Mouse (Mus musculus): ENCODE results near the gene Rag1. TPM values are rescaled to one million over a fixed set of nuclear protein-coding genes. Genes with fewer than 3 reads are reported as not detected.
A peak's percentile ranks its signal among the peaks of the same experiment; 100 is the strongest.

Rag1 gene
- total RNA-seq, 2 experiments from 2014 or later = 0.17 to 0.31 TPM

GRCm38 (mm10) chr2:101639840-101640350 is 9.4 kb downstream of the Rag1 start:
- DNase-seq (ENCODE audit: low spot score in 2 of 2) = no peak

- DNase-seq (ENCODE audit: low spot score in 2 of 2) = no peak
Observed at GRCm38 (mm10) chr2:101638979-101639839, 10.1 kb downstream of the Rag1 start.

- DNase-seq (ENCODE audit: low spot score in 2 of 2) = peak; percentile 33 to 57
Observed at GRCm38 (mm10) chr2:101628297-101629236, 20.7 kb downstream of the Rag1 start.

GRCm38 (mm10) chr2:101627227-101627626 is 22.1 kb downstream of the Rag1 start:
- DNase-seq (ENCODE audit: low spot score in 2 of 2) = no peak

GRCm38 (mm10) chr2:101624526-101624925 is 24.8 kb downstream of the Rag1 start, which contains the start of gene Rag2:
TSS of gene Rag2 (plus strand) at chr2:101624718.
- no peak for DNase-seq (ENCODE audit: low spot score in 2 of 2)

- no peak for DNase-seq (ENCODE audit: low spot score in 2 of 2)
Observed at GRCm38 (mm10) chr2:101624011-101624410, 25.3 kb downstream of the Rag1 start.

- DNase-seq (ENCODE audit: low spot score in 2 of 2) = no peak
Observed at GRCm38 (mm10) chr2:101623042-101623441, 26.3 kb downstream of the Rag1 start.

GRCm38 (mm10) chr2:101621611-101622010 is 27.7 kb downstream of the Rag1 start:
- DNase-seq (ENCODE audit: low spot score in 2 of 2) = no peak

- DNase-seq (ENCODE audit: low spot score in 2 of 2) = no peak
Observed at GRCm38 (mm10) chr2:101620899-101621298, 28.4 kb downstream of the Rag1 start.

GRCm38 (mm10) chr2:101618373-101618772 is 30.9 kb downstream of the Rag1 start:
- no peak for DNase-seq (ENCODE audit: low spot score in 2 of 2)

- no peak for DNase-seq (ENCODE audit: low spot score in 2 of 2)
Observed at GRCm38 (mm10) chr2:101615464-101616305, 33.6 kb downstream of the Rag1 start.

GRCm38 (mm10) chr2:101610861-101611260 is 38.4 kb downstream of the Rag1 start:
- no peak for DNase-seq (ENCODE audit: low spot score in 2 of 2)

GRCm38 (mm10) chr2:101608232-101608894 is 40.9 kb downstream of the Rag1 start:
- no peak for DNase-seq (ENCODE audit: low spot score in 2 of 2)

- DNase-seq (ENCODE audit: low spot score in 2 of 2) = no peak
Observed at GRCm38 (mm10) chr2:101603099-101603498, 46.2 kb downstream of the Rag1 start.

GRCm38 (mm10) chr2:101600703-101601102 is 48.6 kb downstream of the Rag1 start:
- DNase-seq (ENCODE audit: low spot score in 2 of 2) = no peak

- no peak for DNase-seq (ENCODE audit: low spot score in 2 of 2)
Observed at GRCm38 (mm10) chr2:101598190-101599181, 50.8 kb downstream of the Rag1 start.

- no peak for DNase-seq (ENCODE audit: low spot score in 2 of 2)
Observed at GRCm38 (mm10) chr2:101597186-101597585, 52.1 kb downstream of the Rag1 start.

- no peak for DNase-seq (ENCODE audit: low spot score in 2 of 2)
Observed at GRCm38 (mm10) chr2:101594681-101595080, 54.6 kb downstream of the Rag1 start.

- DNase-seq (ENCODE audit: low spot score in 2 of 2) = no peak
Observed at GRCm38 (mm10) chr2:101592886-101593285, 56.4 kb downstream of the Rag1 start.

Data from adrenal gland, postnatal 4 days (tissue).